Mouse (Mus musculus): ENCODE measurements around the gene Tmem151a. TPM values are rescaled to one million over a fixed set of nuclear protein-coding genes. Genes with fewer than 3 reads are reported as not detected.

Tmem151a gene
- total RNA-seq, 2 experiments from 2014 or later, result 1.2 TPM; not detected in 1

Other genes with a start within 250 kb of the Tmem151a start
- 75.1 and 81.3 TPM in 2 replicates for gene Ccs, start 246.2 kb downstream of the Tmem151a start, total RNA-seq (2014; fragmentation: Nextera tagmentation)
- gene Ccs, start 246.2 kb downstream of the Tmem151a start, total RNA-seq (2017), result 47.7 and 59.0 TPM in 2 replicates
- gene Ccdc87, start 246.2 kb downstream of the Tmem151a start, total RNA-seq (2014; fragmentation: Nextera tagmentation), result not detected in 2 replicates
- not detected in 2 replicates for gene Ccdc87, start 246.2 kb downstream of the Tmem151a start, total RNA-seq (2017)
- 1.3 and 2.9 TPM in 2 replicates for gene Ctsf, start 230.4 kb downstream of the Tmem151a start, total RNA-seq (2014; fragmentation: Nextera tagmentation)
- 2.7 and 7.5 TPM in 2 replicates for gene Ctsf, start 230.4 kb downstream of the Tmem151a start, total RNA-seq (2017)
- 2.2 and 4.0 TPM in 2 replicates for gene Actn3, start 207.6 kb downstream of the Tmem151a start, total RNA-seq (2014; fragmentation: Nextera tagmentation)
- 1.0 TPM in 1 of 2 replicates, not detected in the other for gene Actn3, start 207.6 kb downstream of the Tmem151a start, total RNA-seq (2017)
- 16.5 and 20.3 TPM in 2 replicates for gene Zdhhc24, start 206.9 kb downstream of the Tmem151a start, total RNA-seq (2014; fragmentation: Nextera tagmentation)
- 8.8 and 13.2 TPM in 2 replicates for gene Zdhhc24, start 206.9 kb downstream of the Tmem151a start, total RNA-seq (2017)
- 1.5 and 2.5 TPM in 2 replicates for gene Bbs1, start 178.9 kb downstream of the Tmem151a start, total RNA-seq (2014; fragmentation: Nextera tagmentation)
- gene Bbs1, start 178.9 kb downstream of the Tmem151a start, total RNA-seq (2017), result 0.65 TPM in 1 of 2 replicates, not detected in the other
- 53.8 and 62.2 TPM in 2 replicates for gene Dpp3, start 157.2 kb downstream of the Tmem151a start, total RNA-seq (2014; fragmentation: Nextera tagmentation)
- gene Dpp3, start 157.2 kb downstream of the Tmem151a start, total RNA-seq (2017), result 40.7 and 51.4 TPM in 2 replicates
- gene Peli3, start 142.4 kb downstream of the Tmem151a start, total RNA-seq (2014; fragmentation: Nextera tagmentation), result 1.1 TPM in 1 of 2 replicates, not detected in the other
- not detected in 2 replicates for gene Peli3, start 142.4 kb downstream of the Tmem151a start, total RNA-seq (2017)
- 58.5 and 60.3 TPM in 2 replicates for gene Mrpl11, start 123.4 kb downstream of the Tmem151a start, total RNA-seq (2014; fragmentation: Nextera tagmentation)
- gene Mrpl11, start 123.4 kb downstream of the Tmem151a start, total RNA-seq (2017), result 41.4 and 91.0 TPM in 2 replicates
- gene Npas4, start 95.2 kb downstream of the Tmem151a start, total RNA-seq (2014; fragmentation: Nextera tagmentation), result not detected in 2 replicates
- not detected in 2 replicates for gene Npas4, start 95.2 kb downstream of the Tmem151a start, total RNA-seq (2017)
- 9.7 and 14.2 TPM in 2 replicates for gene Slc29a2, start 61.7 kb downstream of the Tmem151a start, total RNA-seq (2014; fragmentation: Nextera tagmentation)
- 1.5 and 4.4 TPM in 2 replicates for gene Slc29a2, start 61.7 kb downstream of the Tmem151a start, total RNA-seq (2017)
- gene B4gat1, start 46.7 kb downstream of the Tmem151a start, total RNA-seq (2014; fragmentation: Nextera tagmentation), result not detected in 2 replicates
- gene B4gat1, start 46.7 kb downstream of the Tmem151a start, total RNA-seq (2017), result 1.5 TPM in 1 of 2 replicates, not detected in the other
- gene AC124502.3, start 46.6 kb downstream of the Tmem151a start, total RNA-seq (2014; fragmentation: Nextera tagmentation), result 2.0 and 3.3 TPM in 2 replicates
- 1.8 and 4.2 TPM in 2 replicates for gene AC124502.3, start 46.6 kb downstream of the Tmem151a start, total RNA-seq (2017)
- gene Brms1, start 44.2 kb downstream of the Tmem151a start, total RNA-seq (2014; fragmentation: Nextera tagmentation), result 25.3 and 37.1 TPM in 2 replicates
- 30.3 and 36.7 TPM in 2 replicates for gene Brms1, start 44.2 kb downstream of the Tmem151a start, total RNA-seq (2017)
- gene Rin1, start 35.0 kb downstream of the Tmem151a start, total RNA-seq (2014; fragmentation: Nextera tagmentation), result 0.89 and 1.3 TPM in 2 replicates
- 0.66 TPM in 1 of 2 replicates, not detected in the other for gene Rin1, start 35.0 kb downstream of the Tmem151a start, total RNA-seq (2017)
- 3.2 and 3.3 TPM in 2 replicates for gene Cd248, start 17.5 kb downstream of the Tmem151a start, total RNA-seq (2014; fragmentation: Nextera tagmentation)
- gene Cd248, start 17.5 kb downstream of the Tmem151a start, total RNA-seq (2017), result 0.27 and 4.1 TPM in 2 replicates
- 38.6 and 43.4 TPM in 2 replicates for gene Yif1a, start 3.0 kb upstream of the Tmem151a start, total RNA-seq (2014; fragmentation: Nextera tagmentation)
- 7.5 and 13.6 TPM in 2 replicates for gene Yif1a, start 3.0 kb upstream of the Tmem151a start, total RNA-seq (2017)
- gene Cnih2, start 13.0 kb upstream of the Tmem151a start, total RNA-seq (2014; fragmentation: Nextera tagmentation), result 0.66 TPM in 1 of 2 replicates, not detected in the other
- not detected in 2 replicates for gene Cnih2, start 13.0 kb upstream of the Tmem151a start, total RNA-seq (2017)
- gene Rab1b, start 21.5 kb upstream of the Tmem151a start, total RNA-seq (2014; fragmentation: Nextera tagmentation), result 58.7 and 83.3 TPM in 2 replicates
- gene Rab1b, start 21.5 kb upstream of the Tmem151a start, total RNA-seq (2017), result 47.0 and 47.5 TPM in 2 replicates
- gene Klc2, start 33.0 kb upstream of the Tmem151a start, total RNA-seq (2014; fragmentation: Nextera tagmentation), result 3.0 and 15.3 TPM in 2 replicates
- 2.3 and 8.0 TPM in 2 replicates for gene Klc2, start 33.0 kb upstream of the Tmem151a start, total RNA-seq (2017)
- 44.9 and 52.2 TPM in 2 replicates for gene Pacs1, start 187.6 kb upstream of the Tmem151a start, total RNA-seq (2014; fragmentation: Nextera tagmentation)
- gene Pacs1, start 187.6 kb upstream of the Tmem151a start, total RNA-seq (2017), result 10.1 and 12.4 TPM in 2 replicates
- gene Sf3b2, start 209.9 kb upstream of the Tmem151a start, total RNA-seq (2014; fragmentation: Nextera tagmentation), result 181 and 235 TPM in 2 replicates
- 274 and 277 TPM in 2 replicates for gene Sf3b2, start 209.9 kb upstream of the Tmem151a start, total RNA-seq (2017)
- gene Gal3st3, start 212.8 kb upstream of the Tmem151a start, total RNA-seq (2014; fragmentation: Nextera tagmentation), result not detected in 2 replicates
- not detected in 2 replicates for gene Gal3st3, start 212.8 kb upstream of the Tmem151a start, total RNA-seq (2017)

Measured in megakaryocyte-erythroid progenitor cell, adult 5-6 weeks (primary cell).